Mouse (Mus musculus) ES-Bruce4 (cell line): ENCODE results near the gene Art2b. TPM values are rescaled to one million over a fixed set of nuclear protein-coding genes. Genes with fewer than 3 reads are reported as not detected.
A peak's percentile ranks its signal among the peaks of the same experiment; 100 is the strongest.
"Not testable (repeated sequence)": the region's sequence is repeated elsewhere in the genome, so short reads cannot be mapped to it uniquely, and the experiment has no call there.

Experiments
- H3K27ac ChIP-seq: 2 replicates; pipeline ENCODE4 v1.5.1; 2012; ENCODE audit warnings: low read length, inconsistent platforms; ENCODE audit not compliant: insufficient read depth
- H3K27me3 ChIP-seq: 2 replicates; pipeline ENCODE4 v1.6.1; 2012; ENCODE audit warnings: mild to moderate bottlenecking, low read length, inconsistent platforms; ENCODE audit not compliant: control insufficient read depth, poor library complexity, insufficient read depth, severe bottlenecking
- H3K36me3 ChIP-seq: 2 replicates; pipeline ENCODE4 v1.6.1; 2012; ENCODE audit warnings: inconsistent platforms, mild to moderate bottlenecking, low read length, moderate library complexity; ENCODE audit not compliant: control insufficient read depth, poor library complexity, insufficient read depth, severe bottlenecking
- H3K4me1 ChIP-seq: one replicate; pipeline ENCODE4 v1.8.1; 2011; ENCODE audit warnings: low read length; ENCODE audit not compliant: control insufficient read depth, insufficient read depth
- H3K4me3 ChIP-seq: 2 replicates; pipeline ENCODE4 v1.5.1; 2011; ENCODE audit warnings: low read depth, mild to moderate bottlenecking, low read length
- H3K9ac ChIP-seq: 2 replicates; pipeline ENCODE4 v1.6.1; 2012; ENCODE audit warnings: low read depth, mild to moderate bottlenecking, inconsistent platforms; ENCODE audit not compliant: poor library complexity, severe bottlenecking
- H3K9me3 ChIP-seq: replicated peaks from 2 replicates; pipeline ENCODE4 v1.6.1; 2012; ENCODE audit warnings: mild to moderate bottlenecking, low read length, inconsistent platforms; ENCODE audit not compliant: control insufficient read depth, poor library complexity, insufficient read depth, severe bottlenecking
- CTCF ChIP-seq: IDR thresholded peaks from one replicate; pipeline ENCODE4 v1.8.1; 2011; ENCODE audit warnings: low read depth, low read length
- EP300 ChIP-seq: IDR thresholded peaks from 2 replicates; pipeline ENCODE4 v1.6.1; 2011; ENCODE audit warnings: low read depth, low read length; ENCODE audit not compliant: insufficient read depth
- POLR2A ChIP-seq: IDR thresholded peaks from one replicate; pipeline ENCODE4 v1.8.1; 2011; ENCODE audit warnings: low read length; ENCODE audit not compliant: insufficient read depth
- polyA plus RNA-seq: library from polyadenylated mRNA; stranded (reverse); fragments of >200 nt; gene quantifications from 2 replicates; pipeline ENCODE4 v1.2.4, GENCODE M21; 2011; ENCODE audit warnings: low read depth; ENCODE audit not compliant: missing spikeins, insufficient read depth, insufficient read length

The Art2b gene
- polyA plus RNA-seq, 1 experiment: not detected

DNA sequence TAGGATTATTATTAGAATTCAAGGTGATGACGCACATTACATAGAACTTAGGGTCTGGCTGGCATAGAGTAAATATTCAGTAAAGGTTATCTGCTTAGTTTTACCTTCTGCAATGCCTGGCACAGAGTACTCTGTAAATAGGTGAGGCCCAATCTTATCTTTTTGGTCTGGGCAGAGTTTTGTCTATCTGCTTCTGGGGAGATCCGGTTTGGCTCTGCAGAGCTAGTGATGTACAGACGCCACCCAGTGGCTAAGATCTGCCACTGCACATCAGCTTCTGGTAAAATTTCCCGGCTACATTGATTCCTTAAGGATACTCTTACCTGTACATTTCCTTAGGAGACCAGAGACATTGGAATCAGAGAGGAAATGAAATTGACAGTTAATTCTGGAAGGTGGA lies 35.0 kb upstream of the Art2b start:
- Histone ChIP-seq H3K4me3 (no peak overlapping the region), H3K27ac (no peak overlapping the region), H3K9ac (no peak overlapping the region), H3K27me3 (no peaks in the 10 kb centered on the region), H3K9me3 (no peaks in the 10 kb centered on the region), H3K4me1 (no peaks in the 10 kb centered on the region), H3K36me3 (no peaks in the 10 kb centered on the region)
- TF ChIP-seq POLR2A (no peak), CTCF (peak; percentile 63)

DNA sequence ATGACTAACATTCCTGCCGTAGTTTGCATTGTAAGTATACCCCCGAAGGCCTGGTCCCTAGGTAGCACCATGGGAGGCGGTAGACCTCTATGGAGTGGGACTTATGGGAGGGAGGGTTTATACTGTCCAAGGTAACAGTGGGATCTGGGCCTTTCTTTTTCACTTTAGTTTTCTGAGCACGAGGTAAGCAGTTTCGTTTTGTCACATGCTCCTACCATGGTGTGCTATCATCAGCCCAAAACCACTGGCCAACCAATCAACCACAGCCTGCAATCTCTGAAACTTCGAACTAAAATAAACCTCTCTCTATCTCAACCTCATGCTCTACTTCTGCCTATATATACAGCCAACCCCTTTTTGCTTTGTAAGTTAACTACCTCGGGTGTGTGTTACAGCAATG lies 32.9 kb upstream of the Art2b start:
- H3K4me1 ChIP-seq: no peaks in the 10 kb centered on the region

DNA sequence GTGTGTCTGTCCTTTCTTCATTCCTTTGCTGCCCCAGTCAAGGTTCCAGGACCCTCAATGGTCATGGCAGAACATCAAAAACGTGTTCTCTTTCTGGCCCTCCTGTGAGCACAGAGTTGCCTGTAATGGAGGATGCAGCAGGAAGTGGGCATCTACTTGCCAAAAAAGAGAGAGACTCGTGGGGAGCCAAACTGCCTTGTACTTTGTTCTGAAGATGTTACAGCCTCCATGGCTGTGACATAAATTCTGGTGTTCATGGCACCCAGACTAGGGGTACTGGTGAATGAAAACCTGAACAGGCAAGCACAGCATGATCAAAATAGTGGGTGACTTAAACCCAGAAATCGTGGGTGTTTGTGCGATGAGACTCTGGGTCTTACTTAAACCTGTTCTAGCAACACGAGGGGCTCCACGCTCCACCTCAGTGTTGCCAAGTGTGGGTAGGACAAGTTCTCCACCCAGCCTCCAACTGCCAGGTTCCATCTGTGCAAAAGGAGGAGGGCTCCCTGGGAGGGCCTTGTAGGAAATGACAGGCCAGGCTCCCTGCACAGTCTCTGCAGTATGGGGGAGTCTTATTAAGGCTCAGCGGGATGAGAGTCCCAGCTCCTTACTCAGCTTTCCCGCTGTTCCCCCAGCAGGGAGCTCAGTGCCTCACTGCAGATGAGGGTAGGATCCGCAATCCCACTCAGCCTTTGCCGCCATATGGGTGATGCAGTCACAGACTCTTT lies 32.2 kb upstream of the Art2b start:
- H3K27ac ChIP-seq: no peak overlapping the region
- H3K4me1 ChIP-seq: no peaks in the 10 kb centered on the region
- no peak overlapping the region for H3K4me3 ChIP-seq
- H3K9ac ChIP-seq: no peak overlapping the region
- no peaks in the 10 kb centered on the region for H3K9me3 ChIP-seq
- TF ChIP-seq POLR2A (no peak), EP300 (no peak), CTCF (no peak)
- H3K36me3 ChIP-seq: no peaks in the 10 kb centered on the region
- no peaks in the 10 kb centered on the region for H3K27me3 ChIP-seq

More for the DNA sequence above, 32.9 kb upstream of the Art2b start:
- TF ChIP-seq EP300 (no peak), CTCF (no peak), POLR2A (no peak)
- no peak overlapping the region for H3K9ac ChIP-seq
- H3K27ac ChIP-seq: no peak overlapping the region
- no peak overlapping the region for H3K4me3 ChIP-seq
- H3K9me3 ChIP-seq: no peaks in the 10 kb centered on the region
- no peaks in the 10 kb centered on the region for H3K27me3 ChIP-seq
- no peaks in the 10 kb centered on the region for H3K36me3 ChIP-seq

- TF ChIP-seq CTCF (no peak), POLR2A (no peak), EP300 (no peak)
- H3K9ac ChIP-seq: no peak overlapping the region
- no peaks in the 10 kb centered on the region for H3K27me3 ChIP-seq
- H3K4me1 ChIP-seq: no peaks in the 10 kb centered on the region
- no peaks in the 10 kb centered on the region for H3K9me3 ChIP-seq
- H3K36me3 ChIP-seq: no peaks in the 10 kb centered on the region
- H3K27ac ChIP-seq: no peak overlapping the region
- H3K4me3 ChIP-seq: no peak overlapping the region
Observed at GRCm38 (mm10) chr7:101616136-101616835, 30.9 kb upstream of the Art2b start.

DNA sequence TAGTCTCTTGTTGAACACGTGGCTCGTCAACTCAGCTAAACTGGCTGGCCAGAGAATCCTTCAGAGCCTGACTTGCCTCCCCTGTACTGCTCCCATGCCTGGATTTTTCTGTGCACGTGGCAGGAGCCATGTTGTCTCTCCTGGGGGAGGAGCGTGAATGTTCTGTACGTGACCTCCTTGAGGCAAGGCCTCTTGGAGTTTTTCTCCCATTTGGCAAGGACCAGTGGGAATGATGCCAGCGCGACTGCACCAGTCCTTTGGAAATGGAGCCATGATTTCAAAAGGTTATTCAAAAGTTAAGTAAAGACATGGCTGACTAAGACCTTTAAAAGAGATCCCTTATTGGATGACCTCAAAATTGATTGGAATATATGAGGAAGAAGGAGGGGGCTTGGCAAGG lies 30.0 kb upstream of the Art2b start:
- Histone ChIP-seq H3K9me3 (no peaks in the 10 kb centered on the region), H3K9ac (no peak overlapping the region), H3K4me3 (no peak overlapping the region), H3K4me1 (no peaks in the 10 kb centered on the region), H3K36me3 (no peaks in the 10 kb centered on the region), H3K27me3 (no peaks in the 10 kb centered on the region), H3K27ac (no peak overlapping the region)
- TF ChIP-seq EP300: no peak
- TF ChIP-seq CTCF: no peak
- TF ChIP-seq POLR2A: no peak

DNA sequence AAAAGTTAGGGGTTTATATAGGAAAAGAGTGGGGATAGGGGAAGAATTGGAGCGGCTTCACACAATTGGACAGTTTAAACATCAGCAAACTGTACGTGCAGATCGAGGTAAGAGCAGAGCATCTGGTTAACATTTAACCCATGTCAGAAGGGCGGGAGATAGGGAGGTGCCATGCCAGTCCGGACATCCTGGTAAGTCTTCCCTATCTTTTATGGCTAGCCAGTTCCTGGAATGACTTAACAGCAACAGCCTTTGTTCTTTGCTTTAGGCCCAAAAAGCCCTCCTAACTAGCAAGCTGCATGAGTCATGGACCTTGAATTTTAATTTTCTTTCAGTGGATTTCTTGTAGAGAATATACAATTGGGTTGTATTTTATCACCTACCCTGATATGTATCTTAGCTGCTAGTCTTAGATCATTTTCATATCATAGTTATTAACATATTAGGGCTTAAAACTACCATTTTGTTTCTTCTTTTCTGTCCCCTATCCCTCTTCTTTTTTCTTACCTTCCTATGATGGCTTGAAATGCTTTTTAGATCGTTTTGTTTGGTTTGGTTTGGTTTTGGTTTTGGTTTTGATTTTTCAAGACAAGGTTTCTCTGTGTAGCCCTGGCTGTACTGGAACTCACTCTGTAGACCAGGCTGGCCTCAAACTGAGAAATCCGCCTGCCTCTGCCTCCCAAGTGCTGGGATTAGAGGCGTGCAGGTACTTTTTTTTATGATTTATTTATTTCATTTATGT lies 27.6 kb upstream of the Art2b start:
- H3K4me3 ChIP-seq, H3K9me3 ChIP-seq, H3K27ac ChIP-seq, H3K4me1 ChIP-seq, H3K36me3 ChIP-seq, H3K9ac ChIP-seq, H3K27me3 ChIP-seq: not testable (repeated sequence)
